Comparison of ENCODE assay signal across 9 mouse cellular contexts in the genomic region with DNA sequence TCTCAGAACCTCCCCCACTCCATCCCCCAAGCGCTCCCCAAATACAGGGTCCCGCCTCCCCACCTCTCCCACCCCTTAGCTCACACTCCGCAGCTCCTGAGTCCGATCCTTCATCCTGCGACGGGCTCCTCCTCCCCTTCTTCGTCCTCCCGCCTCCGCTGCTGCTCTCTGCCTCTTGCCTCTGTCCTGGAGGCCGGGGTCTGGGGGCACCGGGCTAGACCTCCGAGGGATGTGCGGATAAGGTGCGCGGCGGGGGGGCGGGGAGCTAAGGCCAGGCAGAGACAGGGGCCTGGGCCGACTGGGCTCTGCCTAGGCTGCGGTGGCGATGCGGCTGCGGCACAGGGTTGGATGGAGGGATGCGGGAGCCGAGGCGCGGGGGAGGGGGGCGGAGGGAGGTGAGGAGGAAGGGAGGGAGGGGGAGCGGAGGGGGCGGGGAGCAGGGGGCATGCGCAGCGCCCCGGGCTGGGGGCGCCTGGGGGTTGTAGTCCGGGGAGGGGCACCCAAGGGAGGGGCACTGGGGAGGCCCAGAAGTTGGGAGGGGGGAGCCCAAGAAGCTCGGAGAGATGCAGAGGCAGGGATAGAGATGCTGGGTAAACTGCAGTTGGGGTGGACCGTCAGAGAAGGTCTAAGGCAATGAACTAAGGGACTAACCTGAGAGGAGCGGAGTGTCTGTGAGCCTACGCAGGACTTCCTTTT. TPM values are rescaled to one million over a fixed set of nuclear protein-coding genes. Genes with fewer than 3 reads are reported as not detected.
DNase-seq lines count a peak whose midpoint lies in the region; ATAC-seq and TF ChIP-seq lines count a peak whose summit lies in the region.
"Had no signal": no experiment of that assay in that cellular context is flagged by ENCODE, and none has a peak within 500 bp of the region (broad histone marks: within the 10 kb centered on the region; RNA-seq: fewer than 3 reads in every experiment).

A gene (plus strand): TSS at position 119 of the 696 bp plus-strand sequence.
A gene (minus strand): TSS at position 374 of the 696 bp plus-strand sequence.

- H3K4me2 ChIP-seq in kidney, embryonic 14.5 days (replicated peaks; ENCODE audit: low read depth, low read length): peak within 1 kb of the TSS; percentile 82
- peak within 1 kb of the TSS; percentile 31 for H3K4me2 ChIP-seq in liver, embryonic 16.5 days (ENCODE audit: low read depth, low read length)
- peak within 1 kb of the TSS; percentile 63 for H3K4me2 ChIP-seq in stomach, postnatal 0 days (replicated peaks; ENCODE audit: low read depth)

- 3% methylated on average over 33 of the region's 38 CpGs for WGBS in kidney, embryonic 14.5 days
- WGBS in liver, embryonic 16.5 days (ENCODE audit: insufficient replicate concordance): 14% methylated on average over 36 of the region's 38 CpGs
- WGBS in stomach, postnatal 0 days: 7% methylated on average over 30 of the region's 38 CpGs

- no peaks in the 10 kb centered on the region for H3K27me3 ChIP-seq in kidney, embryonic 14.5 days (ENCODE audit: control insufficient read depth, insufficient read depth, low read length)
- peaks cover 9% of the 10 kb centered on the region for H3K27me3 ChIP-seq in liver, embryonic 16.5 days (ENCODE audit: control insufficient read depth, insufficient read depth, low read depth, low read length)
- H3K27me3 ChIP-seq in stomach, postnatal 0 days (ENCODE audit: control insufficient read depth, insufficient read depth, low read length): no peaks in the 10 kb centered on the region

- peak; percentile 73 for ATAC-seq in kidney, embryonic 14.5 days (ENCODE audit: low FRiP score, low TSS enrichment)
- no peak for ATAC-seq in liver, embryonic 16.5 days (ENCODE audit: low read depth)
- ATAC-seq in stomach, postnatal 0 days (ENCODE audit: low FRiP score, low TSS enrichment): peak; percentile 60; the same call in 1 of the 2 replicates

- TF ChIP-seq EP300 in stomach, postnatal 0 days (optimal IDR thresholded peaks at IDR 0.05): no peak

- H3K27ac ChIP-seq in kidney, embryonic 14.5 days (ENCODE audit: low read depth, low read length): peak within 1 kb of the TSS; percentile 12; the same call in 1 of the 2 replicates
- H3K27ac ChIP-seq in liver, embryonic 16.5 days (ENCODE audit: low read length): no peak within 1 kb of the TSS
- 0 out of 2 replicates have a peak within 1 kb of the TSS, but pooled peaks have one; percentile 24 for H3K27ac ChIP-seq in stomach, postnatal 0 days (replicated peaks)

- peak within 1 kb of the TSS; percentile 66 for H3K4me3 ChIP-seq in kidney, embryonic 14.5 days (ENCODE audit: low read length)
- peak within 1 kb of the TSS; percentile 25; the same call in 1 of the 2 replicates for H3K4me3 ChIP-seq in liver, embryonic 16.5 days (ENCODE audit: low read depth, low read length)
- H3K4me3 ChIP-seq in stomach, postnatal 0 days (ENCODE audit: low read depth, low read length): peak within 1 kb of the TSS; percentile 52
- H3K4me3 ChIP-seq: megakaryocyte, embryonic 14.5 days had no signal

- H3K9ac ChIP-seq in kidney, embryonic 14.5 days (ENCODE audit: low read depth, low read length): peak within 1 kb of the TSS; percentile 78
- H3K9ac ChIP-seq in liver, embryonic 16.5 days (ENCODE audit: low read depth, low read length): no peak within 1 kb of the TSS
- H3K9ac ChIP-seq in stomach, postnatal 0 days (ENCODE audit: low read length): peak within 1 kb of the TSS; percentile 70

- H3K4me1 ChIP-seq in kidney, embryonic 14.5 days (ENCODE audit: control insufficient read depth, insufficient read depth, low read length): peaks cover 27% of the 10 kb centered on the region; the same call in 1 of the 2 replicates
- no peaks in the 10 kb centered on the region for H3K4me1 ChIP-seq in liver, embryonic 16.5 days (ENCODE audit: control insufficient read depth, low read depth, low read length)
- no peaks in the 10 kb centered on the region; the same call in 1 of the 2 replicates for H3K4me1 ChIP-seq in stomach, postnatal 0 days (replicated peaks; ENCODE audit: control insufficient read depth, insufficient read depth)

- DNase-seq in kidney, adult 8-10 months: no peak
- DNase-seq in cerebellum, adult 8-10 months: peak; percentile 75
- DNase-seq in forelimb bud, embryonic 11.5 days (ENCODE audit: low read depth, low spot score): peak; percentile 31
- DNase-seq in kidney, postnatal 14 days: peak; percentile 35
- DNase-seq in stomach, postnatal 0 days (ENCODE audit: low spot score): peak; percentile 58
- no peak for DNase-seq in urinary bladder, postnatal 14 days (ENCODE audit: low spot score)

- TF ChIP-seq CTCF in stomach, postnatal 0 days (IDR thresholded peaks at IDR 0.05; ENCODE audit: low read depth): no peak

- no peaks in the 10 kb centered on the region for H3K36me3 ChIP-seq in kidney, embryonic 14.5 days (ENCODE audit: control insufficient read depth, insufficient read depth, low read length)
- H3K36me3 ChIP-seq in liver, embryonic 16.5 days (ENCODE audit: control insufficient read depth, insufficient read depth): no peaks in the 10 kb centered on the region
- H3K36me3 ChIP-seq in stomach, postnatal 0 days (ENCODE audit: control insufficient read depth, insufficient read depth, low read length): no peaks in the 10 kb centered on the region

- no peaks in the 10 kb centered on the region for H3K9me3 ChIP-seq in kidney, embryonic 14.5 days (ENCODE audit: control insufficient read depth, low read length)
- no peaks in the 10 kb centered on the region for H3K9me3 ChIP-seq in liver, embryonic 16.5 days (replicated peaks; ENCODE audit: control insufficient read depth, low read length)
- no peaks in the 10 kb centered on the region for H3K9me3 ChIP-seq in stomach, postnatal 0 days (ENCODE audit: control insufficient read depth, low read length)

RNA-seq across cellular contexts. Expression of the first gene that starts in this region (rescaled TPM):
- polyA plus RNA-seq in kidney, embryonic 14.5 days (2014; fragmentation: Nextera tagmentation; extraction: Ambion mirVana): 22.1 and 34.3 TPM in 2 replicates
- 11.8 TPM in 2 replicates for polyA plus RNA-seq in liver, embryonic 16.5 days (2015; fragmentation: Nextera tagmentation; extraction: Ambion mirVana)
- 28.4 and 28.8 TPM in 2 replicates for polyA plus RNA-seq in stomach, postnatal 0 days (2015; fragmentation: Nextera tagmentation; extraction: Ambion mirVana)

RNA-seq across cellular contexts. Expression of the second gene that starts in this region (rescaled TPM):
- polyA plus RNA-seq in kidney, embryonic 14.5 days (2014; fragmentation: Nextera tagmentation; extraction: Ambion mirVana): 2.6 and 4.4 TPM in 2 replicates
- 0.25 and 0.40 TPM in 2 replicates for polyA plus RNA-seq in liver, embryonic 16.5 days (2015; fragmentation: Nextera tagmentation; extraction: Ambion mirVana)
- polyA plus RNA-seq in stomach, postnatal 0 days (2015; fragmentation: Nextera tagmentation; extraction: Ambion mirVana): 0.80 and 1.2 TPM in 2 replicates

Comparison
In these comparisons a context has a peak if more than half of its experiments do, and no peak if none do; other contexts are left out.
1. DNase-seq: peak in cerebellum, adult 8-10 months (single experiment), forelimb bud, embryonic 11.5 days (single experiment), kidney, postnatal 14 days (single experiment) and stomach, postnatal 0 days (single experiment); none in kidney, adult 8-10 months (0 of 2) and urinary bladder, postnatal 14 days (single experiment).
2. H3K4me2 ChIP-seq: peak in every context shown above with its lines; median percentile 82 in kidney, embryonic 14.5 days; 63 in stomach, postnatal 0 days; 31 in liver, embryonic 16.5 days.
3. Peak in every context shown above with its lines, with median percentiles within 50 percentile points of each other: H3K4me3 ChIP-seq.